Mouse (Mus musculus): ENCODE measurements around the gene Irs1. TPM values are rescaled to one million over a fixed set of nuclear protein-coding genes. Genes with fewer than 3 reads are reported as not detected.

Irs1 gene
- total RNA-seq, 2 experiments from 2014 or later: 29.7 to 31.3 TPM

DNA sequence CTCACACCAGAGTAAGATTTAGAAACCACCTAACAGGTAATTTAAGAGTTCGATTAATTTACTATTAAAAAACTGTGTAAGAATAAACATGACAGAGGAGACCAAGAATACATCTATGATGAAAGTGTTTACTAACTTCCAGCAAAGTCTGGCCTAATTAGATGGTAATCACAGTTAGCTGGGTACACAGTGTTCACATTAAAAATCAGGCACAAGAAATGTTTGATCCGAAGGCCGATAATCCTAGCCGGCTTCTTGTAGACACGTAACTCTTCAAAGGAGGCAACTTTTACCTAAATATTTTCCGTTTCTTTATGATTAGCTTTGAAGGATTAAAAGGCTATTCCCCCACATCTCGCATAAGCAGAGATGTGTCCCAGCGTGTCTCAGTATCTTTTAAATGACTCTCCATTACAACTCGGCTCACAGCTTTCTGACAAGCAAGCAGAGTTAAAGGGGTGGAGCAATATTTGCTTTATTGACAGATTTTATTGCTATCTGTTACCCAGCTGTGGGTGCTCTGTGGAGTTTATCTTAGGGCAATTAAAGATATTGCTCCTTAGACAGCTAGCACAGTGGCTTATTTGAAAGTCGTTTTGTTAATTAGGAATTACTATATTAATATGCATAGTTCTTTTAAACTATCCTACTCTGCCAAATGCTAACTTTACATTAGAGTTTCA lies 102.5 kb downstream of the Irs1 start:
- peak in 1 of 2 experiments; percentile 2 for DNase-seq (ENCODE audit: low spot score in 2 of 2)

DNA sequence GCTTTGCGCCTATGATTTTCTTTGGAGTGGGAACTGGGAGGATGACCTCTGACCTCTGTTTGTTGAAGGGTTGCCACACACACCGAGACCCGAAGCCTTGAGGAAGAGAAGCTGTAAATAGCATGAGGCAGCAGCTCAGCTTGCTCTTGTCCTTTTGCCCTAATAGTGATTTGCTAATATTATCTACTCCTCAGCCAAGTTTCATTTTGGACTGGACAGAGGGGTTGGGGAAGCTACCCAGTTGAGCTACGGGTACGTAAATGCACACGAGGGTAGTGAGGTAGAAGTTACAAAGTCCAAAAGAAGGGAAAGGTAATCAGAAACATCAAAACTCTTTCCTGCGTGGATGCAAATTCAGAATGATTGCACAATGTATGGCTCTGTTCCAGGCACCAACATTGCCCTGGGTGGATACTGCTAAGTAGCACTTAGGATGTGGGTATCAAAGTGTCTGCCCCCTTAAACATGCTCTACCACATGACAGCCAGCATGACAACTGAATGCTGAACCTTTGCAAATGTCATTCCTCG lies 107.2 kb downstream of the Irs1 start:
- DNase-seq (ENCODE audit: low spot score in 2 of 2): no peak

Other genes starting within 250 kb of the Irs1 start
- not detected for gene Gm9747, start 58.3 kb downstream of the Irs1 start, total RNA-seq (2021)
- gene Rhbdd1, start 25.0 kb upstream of the Irs1 start, total RNA-seq (2021): 1 to 10 TPM; 5.8 to 5.9 TPM